Mouse (Mus musculus): ENCODE results near the gene Ccdc9b.

DNA sequence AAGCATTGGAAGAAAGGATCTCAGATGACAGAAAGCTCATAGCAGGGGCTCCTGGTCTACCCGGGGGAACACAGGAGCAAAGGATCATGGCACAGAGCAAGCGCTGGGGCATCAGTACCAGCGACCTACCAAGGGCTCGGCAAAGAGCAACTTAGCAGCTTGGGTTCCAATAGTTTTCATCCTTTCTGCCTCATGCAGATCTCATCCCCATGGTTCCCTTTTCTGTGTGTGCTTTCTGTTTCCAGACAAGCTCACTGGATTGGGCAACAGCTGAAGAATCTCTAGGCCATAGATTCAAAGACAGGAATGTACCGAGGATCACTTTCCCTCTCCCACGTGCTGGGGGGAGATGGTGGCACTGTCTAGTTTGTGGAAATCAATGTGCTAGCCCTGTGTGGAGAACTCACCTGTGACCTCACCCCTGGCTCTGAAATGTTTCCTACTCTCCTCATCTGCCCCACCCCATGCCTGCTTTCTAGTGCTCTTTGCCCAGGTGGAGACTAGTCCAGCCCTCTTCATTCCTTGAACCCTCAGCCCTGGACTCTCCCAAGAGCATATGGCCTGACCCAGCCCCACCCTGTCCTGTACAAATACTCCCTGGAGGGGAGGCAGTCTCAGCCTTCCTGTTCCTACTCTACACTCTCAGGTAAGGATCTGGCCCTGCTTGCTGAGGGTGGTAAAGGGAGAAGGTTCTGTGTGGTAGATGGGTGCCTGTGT lies 9.9 kb upstream of the Ccdc9b start, which contains the start of gene Phgr1:
- TF ChIP-seq CTCF (IDR thresholded peaks at IDR 0.05; ENCODE audit: borderline replicate concordance, insufficient read depth, low read length) (no peak), POLR2A (IDR thresholded peaks at IDR 0.05; ENCODE audit: low read depth, low read length) (no peak)

Data from embryonic fibroblast, embryonic 13.5 days (primary cell).